8 mouse cellular contexts compared by ENCODE assay signal in the genomic region with DNA sequence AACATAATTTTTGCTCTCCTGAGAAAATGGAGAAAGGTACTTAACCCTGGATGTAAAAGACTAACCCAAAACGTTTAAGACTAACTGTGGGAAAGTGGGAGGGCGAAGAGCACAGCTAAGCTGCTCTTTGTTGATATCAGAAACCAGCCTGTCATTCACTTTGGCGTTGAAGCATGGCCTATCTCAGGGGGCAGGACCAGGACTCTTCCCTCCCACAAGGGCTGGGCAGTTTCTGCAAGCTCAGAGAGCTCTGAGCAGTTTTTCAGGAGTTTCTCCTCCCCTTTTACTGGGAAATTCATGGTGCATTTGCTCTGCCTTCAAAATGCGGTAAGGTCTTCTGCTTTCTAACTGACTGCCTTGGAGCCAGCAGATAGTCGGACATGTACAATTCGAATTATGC.
DNase-seq lines count a peak whose midpoint lies in the region; ATAC-seq lines count a peak whose summit lies in the region.

No protein-coding gene starts in this region.

- H3K9ac ChIP-seq in embryonic facial prominence, embryonic 13.5 days, result 0 out of 2 replicates have a peak overlapping the region, but pooled peaks have one; percentile 21
- no peak overlapping the region for H3K9ac ChIP-seq in intestine, embryonic 16.5 days (ENCODE audit: low read depth, low read length)
- no peak overlapping the region; the same call in 1 of the 2 replicates for H3K9ac ChIP-seq in midbrain, embryonic 11.5 days (ENCODE audit: low read length)

- intact Hi-C loops in left cerebral cortex, postnatal 4 days (cut with DNase I), result no loop called here
- intact Hi-C loops in left cerebral cortex, postnatal 36 days (cut with DNase I), result no loop called here

- peak overlapping the region; percentile 71 for H3K4me2 ChIP-seq in embryonic facial prominence, embryonic 13.5 days
- H3K4me2 ChIP-seq in intestine, embryonic 16.5 days (ENCODE audit: low read depth, low read length), result no peak overlapping the region
- H3K4me2 ChIP-seq in midbrain, embryonic 11.5 days, result peak overlapping the region; percentile 37

- H3K27me3 ChIP-seq in embryonic facial prominence, embryonic 13.5 days, result no peaks in the 10 kb centered on the region
- no peaks in the 10 kb centered on the region for H3K27me3 ChIP-seq in intestine, embryonic 16.5 days (replicated peaks; ENCODE audit: control insufficient read depth, insufficient read depth, low read length)
- no peaks in the 10 kb centered on the region for H3K27me3 ChIP-seq in midbrain, embryonic 11.5 days (ENCODE audit: control insufficient read depth, insufficient read depth, low read length)

- H3K4me3 ChIP-seq in embryonic facial prominence, embryonic 13.5 days, result peak overlapping the region; percentile 53
- H3K4me3 ChIP-seq in intestine, embryonic 16.5 days (ENCODE audit: low read length), result no peak overlapping the region
- H3K4me3 ChIP-seq in midbrain, embryonic 11.5 days (ENCODE audit: low read depth, low read length), result peak overlapping the region; percentile 45

- DNase-seq in left cerebral cortex, postnatal 4 days, result peak; percentile 30
- DNase-seq in left cerebral cortex, postnatal 36 days (ENCODE audit: low spot score in 2 of 2), result no peak
- DNase-seq in midbrain, embryonic 11.5 days (ENCODE audit: low spot score, missing footprints), result peak; percentile 93
- DNase-seq in thymus, adult 18-20 months, result no peak
- DNase-seq in gastrocnemius, postnatal 10 days, result no peak
- DNase-seq in right cerebral cortex, postnatal 25 days, result no peak

- ATAC-seq in embryonic facial prominence, embryonic 13.5 days (ENCODE audit: insufficient number of reproducible peaks, insufficient read depth, low FRiP score, low TSS enrichment, low read depth), result no peak
- peak; percentile 83 for ATAC-seq in intestine, embryonic 16.5 days
- ATAC-seq in midbrain, embryonic 11.5 days (ENCODE audit: low FRiP score), result peak; percentile 84

- 11% methylated on average over 6 of the region's 6 CpGs for WGBS in embryonic facial prominence, embryonic 13.5 days
- WGBS in intestine, embryonic 16.5 days, result 21% methylated on average over 6 of the region's 6 CpGs
- 5% methylated on average over 6 of the region's 6 CpGs for WGBS in midbrain, embryonic 11.5 days

- no peaks in the 10 kb centered on the region for H3K36me3 ChIP-seq in embryonic facial prominence, embryonic 13.5 days
- H3K36me3 ChIP-seq in intestine, embryonic 16.5 days (ENCODE audit: control insufficient read depth, insufficient read depth, low read length), result no peaks in the 10 kb centered on the region
- no peaks in the 10 kb centered on the region for H3K36me3 ChIP-seq in midbrain, embryonic 11.5 days (ENCODE audit: control insufficient read depth, insufficient read depth, low read length)

- no peaks in the 10 kb centered on the region for H3K9me3 ChIP-seq in embryonic facial prominence, embryonic 13.5 days
- no peaks in the 10 kb centered on the region for H3K9me3 ChIP-seq in intestine, embryonic 16.5 days (ENCODE audit: control insufficient read depth, low read length)
- H3K9me3 ChIP-seq in midbrain, embryonic 11.5 days (ENCODE audit: control insufficient read depth, low read length), result no peaks in the 10 kb centered on the region

- 0 out of 2 replicates have a peak, but pooled peaks cover 5% of the 10 kb centered on the region for H3K4me1 ChIP-seq in embryonic facial prominence, embryonic 13.5 days
- no peaks in the 10 kb centered on the region for H3K4me1 ChIP-seq in intestine, embryonic 16.5 days (ENCODE audit: control insufficient read depth, insufficient read depth, low read length)
- H3K4me1 ChIP-seq in midbrain, embryonic 11.5 days (ENCODE audit: control insufficient read depth, insufficient read depth, low read length), result peaks cover 4% of the 10 kb centered on the region; the same call in 1 of the 2 replicates

- peak overlapping the region; percentile 60; the same call in 1 of the 2 replicates for H3K27ac ChIP-seq in embryonic facial prominence, embryonic 13.5 days
- no peak overlapping the region for H3K27ac ChIP-seq in intestine, embryonic 16.5 days (ENCODE audit: low read length)
- peak overlapping the region; percentile 65 for H3K27ac ChIP-seq in midbrain, embryonic 11.5 days (ENCODE audit: low read depth, low read length)

Comparison
In these comparisons a context has a peak if more than half of its experiments do, and no peak if none do; other contexts are left out.
1. DNase-seq: peak in left cerebral cortex, postnatal 4 days (single experiment) and midbrain, embryonic 11.5 days (single experiment); none in left cerebral cortex, postnatal 36 days (0 of 2), thymus, adult 18-20 months (0 of 2), gastrocnemius, postnatal 10 days (single experiment) and right cerebral cortex, postnatal 25 days (single experiment).